Mouse (Mus musculus): ENCODE results near the gene Ift80. TPM values are rescaled to one million over a fixed set of nuclear protein-coding genes. Genes with fewer than 3 reads are reported as not detected.
A peak's percentile ranks its signal among the peaks of the same experiment; 100 is the strongest.

Ift80 gene
- total and polyA plus RNA-seq, 3 experiments: 4.6 to 8.4 TPM; not detected in 1

DNA sequence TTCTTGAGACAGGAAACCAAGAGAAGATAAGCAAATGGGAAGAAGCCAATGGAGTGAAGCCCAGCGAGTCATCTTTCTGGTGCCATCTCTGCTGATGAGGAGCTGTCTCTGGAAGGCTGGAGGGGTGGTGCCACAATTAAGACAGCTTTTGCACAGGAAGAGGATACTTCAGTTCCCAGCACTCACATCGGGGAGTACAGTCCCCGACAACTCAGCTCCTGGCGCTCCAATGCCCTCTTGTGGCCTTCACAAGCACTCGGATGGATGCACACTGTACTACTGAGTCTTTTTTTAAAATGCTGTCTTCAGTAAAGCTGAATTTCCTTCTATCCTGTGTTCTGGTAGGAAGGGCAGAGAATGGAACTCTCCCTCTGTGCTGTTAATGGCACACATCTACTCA is 107.2 kb downstream of the Ift80 start:
- no peak overlapping the region for H3K9ac ChIP-seq (ENCODE audit: control insufficient read depth, low read depth, low read length, poor library complexity, severe bottlenecking)
- TF ChIP-seq EP300 (IDR thresholded peaks at IDR 0.05; ENCODE audit: low read depth in 1 of 2, low read length in 2 of 2): peak; percentile 33 to 38; a peak in 2 of 4 replicates
- TF ChIP-seq POLR2AphosphoS2 (IDR thresholded peaks at IDR 0.05; ENCODE audit: low read length): no peak
- TF ChIP-seq CTCF (IDR thresholded peaks at IDR 0.05 in 2 of 3, conservative IDR thresholded peaks at IDR 0.05 in 1 of 3; ENCODE audit: control insufficient read depth in 1 of 3, insufficient read depth in 1 of 3, low read depth in 2 of 3, low read length in 3 of 3, poor library complexity in 1 of 3, severe bottlenecking in 1 of 3): peak; percentile 18 to 56 (median 51)
- TF ChIP-seq ETS1 (IDR thresholded peaks at IDR 0.05; ENCODE audit: low read depth, low read length): 0 out of 2 replicates have a peak, but pooled peaks have one; percentile 9
- TF ChIP-seq JUND (IDR thresholded peaks at IDR 0.05; ENCODE audit: low read depth, low read length): no peak
- TF ChIP-seq ZKSCAN1 (IDR thresholded peaks at IDR 0.05; ENCODE audit: low read depth, low read length): no peak
- TF ChIP-seq SMC3 (IDR thresholded peaks at IDR 0.05; ENCODE audit: low read depth, low read length): peak; percentile 25; the same call in 1 of the 2 replicates
- TF ChIP-seq MEF2A (IDR thresholded peaks at IDR 0.05; ENCODE audit: extremely low read depth, insufficient replicate concordance, low read depth, low read length, poor library complexity, severe bottlenecking): no peak
- peak; percentile 59; the same call in 1 of the 2 replicates for TF ChIP-seq GATA1 (IDR thresholded peaks at IDR 0.05; ENCODE audit: low read depth, low read length)
- TF ChIP-seq USF2 (IDR thresholded peaks at IDR 0.05; ENCODE audit: borderline replicate concordance in 1 of 2, insufficient read depth in 1 of 2, low read depth in 1 of 2, low read length in 2 of 2): no peak
- TF ChIP-seq RAD21 (IDR thresholded peaks at IDR 0.05; ENCODE audit: low read depth, low read length): peak; percentile 36
- H3K27ac ChIP-seq (ENCODE audit: control insufficient read depth, low read depth, low read length): no peak overlapping the region
- peaks cover 0 to 14% of the 10 kb centered on the region in 2 experiments; a peak in 2 of 4 replicates for H3K36me3 ChIP-seq (ENCODE audit: control insufficient read depth in 1 of 2, insufficient read depth in 2 of 2, low read length in 2 of 2)
- H3K4me1 ChIP-seq (ENCODE audit: control insufficient read depth in 1 of 2, insufficient read depth in 2 of 2, low read length in 2 of 2): peaks cover 3 to 11% of the 10 kb centered on the region in 2 experiments; a peak in 3 of 4 replicates
- no peak overlapping the region for H3K4me3 ChIP-seq (ENCODE audit: control insufficient read depth in 1 of 2, insufficient read depth in 1 of 2, low read depth in 2 of 2, low read length in 2 of 2)
- peak; percentile 65 for DNase-seq (ENCODE audit: low read depth, low spot score)
- H3K79me2 ChIP-seq (ENCODE audit: control insufficient read depth, insufficient read depth, low read length, poor library complexity): no peaks in the 10 kb centered on the region
- no peaks in the 10 kb centered on the region for H3K27me3 ChIP-seq (ENCODE audit: control insufficient read depth in 1 of 2, insufficient read depth in 2 of 2, low read length in 2 of 2)
- no peaks in the 10 kb centered on the region for H3K9me3 ChIP-seq (replicated peaks; ENCODE audit: insufficient read depth, low read length)

DNA sequence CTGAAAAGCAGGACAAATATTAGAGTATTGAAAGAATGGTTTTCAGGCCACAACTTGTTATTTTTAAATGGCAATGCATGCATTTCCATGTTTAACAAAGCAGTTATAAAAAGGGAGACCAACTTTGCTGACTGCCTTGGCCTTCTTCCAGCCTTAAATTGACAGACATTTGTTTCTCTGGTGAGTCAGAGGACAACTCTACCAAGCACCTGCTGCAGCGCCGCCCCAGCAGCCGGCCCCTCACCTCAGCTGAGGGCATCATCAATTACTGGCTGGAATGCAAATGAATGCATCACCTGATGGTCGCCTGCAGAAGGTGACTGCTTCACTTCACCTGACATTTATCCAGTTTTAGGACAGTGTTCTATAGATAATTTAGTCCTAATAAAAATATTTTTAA is 108.9 kb downstream of the Ift80 start:
- Histone ChIP-seq H3K36me3 (ENCODE audit: control insufficient read depth in 1 of 2, insufficient read depth in 2 of 2, low read length in 2 of 2) (peaks cover 0 to 14% of the 10 kb centered on the region in 2 experiments; a peak in 2 of 4 replicates), H3K9me3 (replicated peaks; ENCODE audit: insufficient read depth, low read length) (no peaks in the 10 kb centered on the region), H3K4me1 (ENCODE audit: control insufficient read depth in 1 of 2, insufficient read depth in 2 of 2, low read length in 2 of 2) (peaks cover 3 to 11% of the 10 kb centered on the region in 2 experiments; a peak in 3 of 4 replicates), H3K9ac (ENCODE audit: control insufficient read depth, low read depth, low read length, poor library complexity, severe bottlenecking) (no peak overlapping the region), H3K4me3 (ENCODE audit: control insufficient read depth in 1 of 2, insufficient read depth in 1 of 2, low read depth in 2 of 2, low read length in 2 of 2) (no peak overlapping the region), H3K27ac (ENCODE audit: control insufficient read depth, low read depth, low read length) (no peak overlapping the region), H3K79me2 (ENCODE audit: control insufficient read depth, insufficient read depth, low read length, poor library complexity) (no peaks in the 10 kb centered on the region), H3K27me3 (ENCODE audit: control insufficient read depth in 1 of 2, insufficient read depth in 2 of 2, low read length in 2 of 2) (no peaks in the 10 kb centered on the region)
- TF ChIP-seq ELF1 (IDR thresholded peaks at IDR 0.05; ENCODE audit: low read depth, low read length): no peak
- TF ChIP-seq ZKSCAN1 (IDR thresholded peaks at IDR 0.05; ENCODE audit: low read depth, low read length): no peak
- TF ChIP-seq RAD21 (IDR thresholded peaks at IDR 0.05; ENCODE audit: low read depth, low read length): no peak
- no peak for TF ChIP-seq TCF12 (IDR thresholded peaks at IDR 0.05; ENCODE audit: low read depth, low read length)
- no peak for TF ChIP-seq USF1 (IDR thresholded peaks at IDR 0.05; ENCODE audit: low read depth, low read length)
- TF ChIP-seq SMC3 (IDR thresholded peaks at IDR 0.05; ENCODE audit: low read depth, low read length): no peak
- no peak for TF ChIP-seq ZMIZ1 (IDR thresholded peaks at IDR 0.05; ENCODE audit: low read depth, low read length)
- no peak for TF ChIP-seq MEF2A (IDR thresholded peaks at IDR 0.05; ENCODE audit: extremely low read depth, insufficient replicate concordance, low read depth, low read length, poor library complexity, severe bottlenecking)
- no peak for TF ChIP-seq ETS1 (IDR thresholded peaks at IDR 0.05; ENCODE audit: low read depth, low read length)
- no peak for TF ChIP-seq NELFE (IDR thresholded peaks at IDR 0.05; ENCODE audit: low read depth, low read length)
- no peak for TF ChIP-seq NRF1 (IDR thresholded peaks at IDR 0.05; ENCODE audit: insufficient read depth, low read depth, low read length, poor library complexity, severe bottlenecking)
- TF ChIP-seq MAFK (IDR thresholded peaks at IDR 0.05; ENCODE audit: borderline replicate concordance, low read depth, low read length): no peak
- TF ChIP-seq KAT2A (conservative IDR thresholded peaks at IDR 0.05; ENCODE audit: low read depth, low read length): no peak
- no peak for TF ChIP-seq MAZ (IDR thresholded peaks at IDR 0.05; ENCODE audit: low read depth, low read length)
- DNase-seq (ENCODE audit: low read depth, low spot score): no peak
